Mouse (Mus musculus) embryonic facial prominence, embryonic 14.5 days (tissue): ENCODE results near the gene Tep1. TPM values are rescaled to one million over a fixed set of nuclear protein-coding genes. Genes with fewer than 3 reads are reported as not detected.
"Not testable (repeated sequence)": the region's sequence is repeated elsewhere in the genome, so short reads cannot be mapped to it uniquely, and the experiment has no call there.

ENCODE experiments used
- ATAC-seq: fragments of 200-750 bp; cut with Nextera tagmentation; 2 replicates; pipeline ENCODE4 v1.8.0; 2017; ENCODE audit warnings: low read depth, moderate number of reproducible peaks, moderate TSS enrichment
- DNase-seq: peaks from one replicate; pipeline ENCODE4 v3.0.0-alpha.2; 2015; ENCODE audit warnings: low spot score
- H3K27ac ChIP-seq: fragments of 300-500 bp; sonication (generic); replicated peaks from 2 replicates; pipeline ENCODE4 v1.5.1; 2014; ENCODE audit warnings: low read depth, mild to moderate bottlenecking, low read length, moderate library complexity
- H3K27me3 ChIP-seq: fragments of 300-500 bp; sonication (generic); replicated peaks from 2 replicates; pipeline ENCODE4 v1.6.1; 2014; ENCODE audit warnings: low read length; ENCODE audit not compliant: control insufficient read depth, insufficient read depth
- H3K36me3 ChIP-seq: fragments of 300-500 bp; sonication (generic); 2 replicates; pipeline ENCODE4 v1.6.1; 2014; ENCODE audit warnings: low read length, mixed read lengths; ENCODE audit not compliant: control insufficient read depth, insufficient read depth
- H3K4me1 ChIP-seq: fragments of 300-500 bp; sonication (generic); 2 replicates; pipeline ENCODE4 v1.6.1; 2014; ENCODE audit warnings: antibody characterized with exemption, low read length; ENCODE audit not compliant: control insufficient read depth, insufficient read depth
- H3K4me2 ChIP-seq: fragments of 300-500 bp; sonication (generic); 2 replicates; pipeline ENCODE4 v1.6.1; 2014; ENCODE audit warnings: low read depth, mild to moderate bottlenecking, low read length, moderate library complexity, mixed read lengths
- H3K4me3 ChIP-seq: fragments of 300-500 bp; sonication (generic); 2 replicates; pipeline ENCODE4 v1.5.1; 2014; ENCODE audit warnings: low read depth, mild to moderate bottlenecking, low read length
- H3K9ac ChIP-seq: fragments of 300-500 bp; sonication (generic); 2 replicates; pipeline ENCODE4 v1.6.1; 2014; ENCODE audit warnings: low read depth, mild to moderate bottlenecking, low read length, moderate library complexity, mixed read lengths
- H3K9me3 ChIP-seq: fragments of 300-500 bp; sonication (generic); 2 replicates; pipeline ENCODE4 v1.6.1; 2016; ENCODE audit warnings: low read length; ENCODE audit not compliant: control insufficient read depth
- WGBS: fragments of 180-500 bp; shearing (Covaris S2); extraction: QIAGEN DNeasy Blood & Tissue Kit; methylation state at CpG from one replicate; pipeline ENCODE4 v1.1.7; 2014; 5-methylcytosine and 5-hydroxymethylcytosine counted together
- polyA plus RNA-seq: library from polyadenylated mRNA; unstranded; fragments of >200 nt; fragmentation: Nextera tagmentation; extraction: Ambion mirVana; gene quantifications from 2 replicates; pipeline ENCODE4 v1.2.1, GENCODE M21; 2014

The Tep1 gene
- polyA plus RNA-seq, 1 experiment from 2014 or later = 10.3 TPM

GRCm38 (mm10) chr14:50807487-50808072 lies 62.8 kb downstream of the Tep1 start, which contains the start of the genes Ccnb1ip1 and Parp2:
TSS of gene Ccnb1ip1 (minus strand) at chr14:50807732.
TSS of gene Parp2 (plus strand) at chr14:50807841.
- no peaks in the 10 kb centered on the region for H3K9me3 ChIP-seq
- WGBS = 1% methylated on average over 41 of the region's 42 CpGs
- peak within 1 kb of the TSS; percentile 63 for H3K4me3 ChIP-seq

DNA sequence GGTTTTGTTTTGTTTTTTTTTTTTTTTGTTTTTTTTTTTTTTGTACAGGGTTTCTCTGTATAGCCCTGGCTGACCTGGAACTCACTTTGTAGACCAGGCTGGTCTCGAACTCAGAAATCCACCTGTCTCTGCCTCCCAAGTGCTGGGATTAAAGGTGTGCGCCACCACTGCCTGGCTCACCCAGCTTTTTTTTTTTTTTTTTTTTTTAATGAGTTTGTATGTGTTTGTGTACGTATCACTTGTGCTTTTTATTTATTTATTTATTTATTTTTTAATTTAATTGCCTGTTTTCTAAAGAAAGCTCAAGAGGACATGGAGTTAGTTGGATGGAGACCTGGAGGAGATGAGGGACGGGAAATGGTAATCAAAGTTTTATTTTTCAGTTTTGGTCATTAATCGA lies 63.9 kb downstream of the Tep1 start:
- Histone ChIP-seq H3K9ac (peak overlapping the region; percentile 80; the same call in 1 of the 2 replicates), H3K27ac (0 out of 2 replicates have a peak overlapping the region, but pooled peaks have one; percentile 94), H3K4me3 (peak overlapping the region; percentile 63), H3K4me2 (peak overlapping the region; percentile 64), H3K36me3 (peaks cover 15% of the 10 kb centered on the region)
- not testable (repeated sequence) for DNase-seq, H3K27me3 ChIP-seq, H3K4me1 ChIP-seq, H3K9me3 ChIP-seq, ATAC-seq
- 90% methylated on average over 5 of the region's 5 CpGs for WGBS

More at GRCm38 (mm10) chr14:50807487-50808072, 62.8 kb downstream of the Tep1 start, which contains the start of the genes Ccnb1ip1 and Parp2:
- no peaks in the 10 kb centered on the region for H3K27me3 ChIP-seq
- peak within 1 kb of the TSS; percentile 94 for H3K27ac ChIP-seq
- ATAC-seq (peak; percentile 99), DNase-seq (peak; percentile 99)
- H3K9ac ChIP-seq = peak within 1 kb of the TSS; percentile 80
- peaks cover 3% of the 10 kb centered on the region; the same call in 1 of the 2 replicates for H3K4me1 ChIP-seq
- H3K4me2 ChIP-seq = peak within 1 kb of the TSS; percentile 64
- peaks cover 26% of the 10 kb centered on the region for H3K36me3 ChIP-seq

GRCm38 (mm10) chr14:50804683-50805082 lies 65.7 kb downstream of the Tep1 start:
- Histone ChIP-seq H3K27me3 (no peaks in the 10 kb centered on the region), H3K9ac (no peak overlapping the region), H3K27ac (no peak overlapping the region), H3K4me2 (no peak overlapping the region), H3K4me3 (no peak overlapping the region), H3K36me3 (peaks cover under 1% of the 10 kb centered on the region; the same call in 1 of the 2 replicates), H3K4me1 (peaks cover 3% of the 10 kb centered on the region; the same call in 1 of the 2 replicates), H3K9me3 (no peaks in the 10 kb centered on the region)
- ATAC-seq (no peak), DNase-seq (no peak)
- WGBS = 70% methylated on average over 13 of the region's 13 CpGs

- H3K27ac ChIP-seq = no peak overlapping the region
- no peak overlapping the region for H3K9ac ChIP-seq
- H3K27me3 ChIP-seq = no peaks in the 10 kb centered on the region
- no peak overlapping the region for H3K4me3 ChIP-seq
- DNase-seq = peak; percentile 33
- WGBS = 57% methylated on average over 4 of the region's 4 CpGs
- H3K4me2 ChIP-seq = no peak overlapping the region
- H3K9me3 ChIP-seq = no peaks in the 10 kb centered on the region
- no peak for ATAC-seq
- H3K4me1 ChIP-seq = no peaks in the 10 kb centered on the region
- H3K36me3 ChIP-seq = no peaks in the 10 kb centered on the region
Observed at GRCm38 (mm10) chr14:50802843-50803562, 67.4 kb downstream of the Tep1 start.

GRCm38 (mm10) chr14:50802441-50802840 lies 67.9 kb downstream of the Tep1 start:
- H3K36me3 ChIP-seq = no peaks in the 10 kb centered on the region
- DNase-seq (no peak), ATAC-seq (no peak)
- no peak overlapping the region for H3K9ac ChIP-seq
- no peak overlapping the region for H3K4me2 ChIP-seq
- H3K27me3 ChIP-seq = no peaks in the 10 kb centered on the region
- no peak overlapping the region for H3K27ac ChIP-seq
- H3K4me3 ChIP-seq = no peak overlapping the region
- H3K4me1 ChIP-seq = no peaks in the 10 kb centered on the region
- WGBS = 88% methylated on average over 6 of the region's 6 CpGs
- H3K9me3 ChIP-seq = no peaks in the 10 kb centered on the region

- Histone ChIP-seq H3K9me3 (no peaks in the 10 kb centered on the region), H3K4me2 (no peak overlapping the region), H3K9ac (no peak overlapping the region), H3K4me3 (no peak overlapping the region), H3K4me1 (no peaks in the 10 kb centered on the region), H3K36me3 (no peaks in the 10 kb centered on the region), H3K27ac (no peak overlapping the region), H3K27me3 (no peaks in the 10 kb centered on the region)
- peak; percentile 82 for DNase-seq
- 9% methylated on average over 3 of the region's 3 CpGs for WGBS
- ATAC-seq = no peak
Observed at GRCm38 (mm10) chr14:50799502-50800259, 70.7 kb downstream of the Tep1 start.

DNA sequence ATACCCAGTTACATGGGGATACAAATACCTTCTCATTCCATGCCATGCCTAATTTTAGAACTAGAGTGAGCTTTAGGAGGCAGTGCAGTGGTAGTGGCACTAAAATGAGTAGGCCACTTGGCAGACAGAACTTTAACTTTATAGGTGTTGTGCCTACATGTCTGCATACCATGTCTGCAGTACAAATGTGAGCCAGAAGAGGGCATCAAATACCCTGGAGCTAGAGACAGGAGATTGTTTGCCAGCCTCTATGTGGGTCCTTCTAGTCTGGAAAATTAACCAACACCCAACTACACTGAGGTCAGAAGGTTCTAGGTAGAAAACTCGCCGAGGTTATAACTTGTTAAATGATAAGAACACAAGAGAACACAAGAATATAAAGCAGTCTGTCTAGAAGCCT lies 71.8 kb downstream of the Tep1 start:
- no peak overlapping the region for H3K4me3 ChIP-seq
- WGBS = 57% methylated on average over 2 of the region's 2 CpGs
- no peak overlapping the region for H3K4me2 ChIP-seq
- DNase-seq (no peak), ATAC-seq (no peak)
- H3K9me3 ChIP-seq = no peaks in the 10 kb centered on the region
- no peaks in the 10 kb centered on the region for H3K27me3 ChIP-seq
- H3K9ac ChIP-seq = no peak overlapping the region
- no peaks in the 10 kb centered on the region for H3K4me1 ChIP-seq
- H3K27ac ChIP-seq = no peak overlapping the region
- no peaks in the 10 kb centered on the region for H3K36me3 ChIP-seq

GRCm38 (mm10) chr14:50796464-50796863 lies 73.9 kb downstream of the Tep1 start:
- no peaks in the 10 kb centered on the region for H3K36me3 ChIP-seq
- no peak overlapping the region for H3K4me3 ChIP-seq
- 84% methylated on average over 1 of the region's 1 CpGs for WGBS

More at GRCm38 (mm10) chr14:50796464-50796863, 73.9 kb downstream of the Tep1 start:
- H3K27ac ChIP-seq = no peak overlapping the region
- ATAC-seq (no peak), DNase-seq (no peak)
- no peak overlapping the region for H3K4me2 ChIP-seq
- H3K4me1 ChIP-seq = no peaks in the 10 kb centered on the region
- no peaks in the 10 kb centered on the region for H3K9me3 ChIP-seq
- H3K27me3 ChIP-seq = no peaks in the 10 kb centered on the region
- no peak overlapping the region for H3K9ac ChIP-seq
